Mouse (Mus musculus) lung, postnatal 4 days (tissue): Measurements from ENCODE around the gene Grasp.

ENCODE experiments used
- DNase-seq, 2 experiments: peaks; one replicate each; pipeline ENCODE4 v3.0.0; 2021

The Grasp gene

GRCm38 (mm10) chr15:101274380-101274779, 50.4 kb downstream of the Grasp start:
- DNase-seq: peak in 1 of 2 experiments; percentile 49

- DNase-seq: peak in 1 of 2 experiments; percentile 18
Observed at GRCm38 (mm10) chr15:101277351-101277899, 53.4 kb downstream of the Grasp start.

GRCm38 (mm10) chr15:101278589-101278988, 54.6 kb downstream of the Grasp start:
- DNase-seq: peak in 1 of 2 experiments; percentile 19

GRCm38 (mm10) chr15:101279430-101279999, 55.5 kb downstream of the Grasp start:
- DNase-seq: peak in 1 of 2 experiments; percentile 38
